ENCODE assay signal across 8 mouse cellular contexts in genomic region chr13:55486029-55486794, GRCm38 (mm10). TPM values are rescaled to one million over a fixed set of nuclear protein-coding genes. Genes with fewer than 3 reads are reported as not detected.
DNase-seq lines count a peak whose midpoint lies in the region; ATAC-seq and TF ChIP-seq lines count a peak whose summit lies in the region.

No protein-coding gene starts in this region.

- no peak for ATAC-seq in intestine, postnatal 0 days
- no peak for ATAC-seq in neural tube, embryonic 15.5 days (ENCODE audit: low FRiP score)
- no peak for ATAC-seq in erythroblast, adult 5-6 weeks (replicated peaks; ENCODE audit: low FRiP score, poor library complexity, severe bottlenecking)

- peak; percentile 25 for DNase-seq in embryo, embryonic 10 days (ENCODE audit: low spot score)
- DNase-seq in embryo, embryonic 10.5 days (ENCODE audit: low spot score), result no peak
- peak; percentile 3 for DNase-seq in thymus, postnatal 14 days
- no peak for DNase-seq in thymus, postnatal 25 days
- no peak for DNase-seq in adrenal gland, adult 2 months

- H3K9ac ChIP-seq in intestine, postnatal 0 days (ENCODE audit: low read depth, low read length), result peak overlapping the region; percentile 74; the same call in 1 of the 2 replicates
- H3K9ac ChIP-seq in neural tube, embryonic 15.5 days (replicated peaks), result peak overlapping the region; percentile 100

- H3K27ac ChIP-seq in intestine, postnatal 0 days (ENCODE audit: low read depth, low read length), result no peak overlapping the region
- peak overlapping the region; percentile 98 for H3K27ac ChIP-seq in neural tube, embryonic 15.5 days (replicated peaks)

- H3K9me3 ChIP-seq in intestine, postnatal 0 days (ENCODE audit: control insufficient read depth), result no peaks in the 10 kb centered on the region
- H3K9me3 ChIP-seq in neural tube, embryonic 15.5 days (replicated peaks), result no peaks in the 10 kb centered on the region

- peak overlapping the region; percentile 64; the same call in 1 of the 2 replicates for H3K4me3 ChIP-seq in intestine, postnatal 0 days (ENCODE audit: low read depth, low read length)
- peak overlapping the region; percentile 83 for H3K4me3 ChIP-seq in neural tube, embryonic 15.5 days (replicated peaks)

- TF ChIP-seq CTCF in intestine, postnatal 0 days (IDR thresholded peaks at IDR 0.05; ENCODE audit: low read depth), result no peak

- 43% methylated on average over 14 of the region's 14 CpGs for WGBS in intestine, postnatal 0 days
- WGBS in neural tube, embryonic 15.5 days, result 17% methylated on average over 14 of the region's 14 CpGs

- 0 out of 2 replicates have a peak, but pooled peaks cover 2% of the 10 kb centered on the region for H3K4me1 ChIP-seq in intestine, postnatal 0 days (replicated peaks; ENCODE audit: control insufficient read depth, insufficient read depth, low read length)
- peaks cover 63% of the 10 kb centered on the region for H3K4me1 ChIP-seq in neural tube, embryonic 15.5 days

- H3K36me3 ChIP-seq in intestine, postnatal 0 days (ENCODE audit: control insufficient read depth, insufficient read depth), result peaks cover 4% of the 10 kb centered on the region; the same call in 1 of the 2 replicates
- peaks cover 17% of the 10 kb centered on the region for H3K36me3 ChIP-seq in neural tube, embryonic 15.5 days

- peaks cover 18% of the 10 kb centered on the region; the same call in 1 of the 2 replicates for H3K27me3 ChIP-seq in intestine, postnatal 0 days (replicated peaks; ENCODE audit: control insufficient read depth, insufficient read depth, low read length)
- H3K27me3 ChIP-seq in neural tube, embryonic 15.5 days (replicated peaks), result no peaks in the 10 kb centered on the region

- H3K4me2 ChIP-seq in intestine, postnatal 0 days (replicated peaks; ENCODE audit: low read depth), result peak overlapping the region; percentile 81
- peak overlapping the region; percentile 96 for H3K4me2 ChIP-seq in neural tube, embryonic 15.5 days

RNA-seq across cellular contexts. Expression of gene Dbn1, which starts 1.7 kb away (rescaled TPM):
- polyA plus RNA-seq in intestine, postnatal 0 days (2015; fragmentation: Nextera tagmentation; extraction: Ambion mirVana), result 31.3 and 34.8 TPM in 2 replicates
- polyA plus RNA-seq in neural tube, embryonic 15.5 days (2015; fragmentation: Nextera tagmentation; extraction: Ambion mirVana), result 389 and 450 TPM in 2 replicates
- 10 to 100 TPM; 12.6 to 25.9 TPM for total RNA-seq in adrenal gland, adult 2 months (2021)
- polyA plus RNA-seq in adrenal gland, adult 2 months (2012; rRNA removed), result 41.5 and 44.1 TPM in 2 replicates
- total RNA-seq in erythroblast, adult 5-6 weeks (2015; ENCODE audit: low replicate concordance), result 0.42 TPM in 1 of 2 replicates, not detected in the other
- total RNA-seq in erythroblast, adult 5-6 weeks (2017; ENCODE audit: low replicate concordance), result not detected in 2 replicates

RNA-seq across cellular contexts. Expression of gene Prr7, which starts 22.1 kb away (rescaled TPM):
- 0.14 and 0.27 TPM in 2 replicates for polyA plus RNA-seq in intestine, postnatal 0 days (2015; fragmentation: Nextera tagmentation; extraction: Ambion mirVana)
- 4.2 and 5.8 TPM in 2 replicates for polyA plus RNA-seq in neural tube, embryonic 15.5 days (2015; fragmentation: Nextera tagmentation; extraction: Ambion mirVana)
- 1 to 10 TPM; 1.5 to 4.1 TPM for total RNA-seq in adrenal gland, adult 2 months (2021)
- 59.0 and 66.3 TPM in 2 replicates for polyA plus RNA-seq in adrenal gland, adult 2 months (2012; rRNA removed)
- total RNA-seq in erythroblast, adult 5-6 weeks (2015; ENCODE audit: low replicate concordance), result not detected in 2 replicates
- not detected in 2 replicates for total RNA-seq in erythroblast, adult 5-6 weeks (2017; ENCODE audit: low replicate concordance)

RNA-seq across cellular contexts. Expression of gene Pdlim7, which starts 27.3 kb away (rescaled TPM):
- polyA plus RNA-seq in intestine, postnatal 0 days (2015; fragmentation: Nextera tagmentation; extraction: Ambion mirVana), result 131 and 142 TPM in 2 replicates
- polyA plus RNA-seq in neural tube, embryonic 15.5 days (2015; fragmentation: Nextera tagmentation; extraction: Ambion mirVana), result 169 and 176 TPM in 2 replicates
- 10 to 100 TPM; 15.2 to 19.5 TPM for total RNA-seq in adrenal gland, adult 2 months (2021)
- polyA plus RNA-seq in adrenal gland, adult 2 months (2012; rRNA removed), result 45.2 and 52.4 TPM in 2 replicates
- 1.7 and 1.9 TPM in 2 replicates for total RNA-seq in erythroblast, adult 5-6 weeks (2015; ENCODE audit: low replicate concordance)
- 2.4 and 2.9 TPM in 2 replicates for total RNA-seq in erythroblast, adult 5-6 weeks (2017; ENCODE audit: low replicate concordance)

RNA-seq across cellular contexts. Expression of gene Grk6, which starts 41.3 kb away (rescaled TPM):
- 10.5 and 11.4 TPM in 2 replicates for polyA plus RNA-seq in intestine, postnatal 0 days (2015; fragmentation: Nextera tagmentation; extraction: Ambion mirVana)
- 34.2 and 38.4 TPM in 2 replicates for polyA plus RNA-seq in neural tube, embryonic 15.5 days (2015; fragmentation: Nextera tagmentation; extraction: Ambion mirVana)
- 10 to 100 TPM; 28.4 to 36.5 TPM for total RNA-seq in adrenal gland, adult 2 months (2021)
- 48.5 and 70.5 TPM in 2 replicates for polyA plus RNA-seq in adrenal gland, adult 2 months (2012; rRNA removed)
- total RNA-seq in erythroblast, adult 5-6 weeks (2015; ENCODE audit: low replicate concordance), result 24.2 and 25.2 TPM in 2 replicates
- 33.4 and 38.2 TPM in 2 replicates for total RNA-seq in erythroblast, adult 5-6 weeks (2017; ENCODE audit: low replicate concordance)

RNA-seq across cellular contexts. Expression of gene Dok3, which starts 42.9 kb away (rescaled TPM):
- 1.5 and 1.6 TPM in 2 replicates for polyA plus RNA-seq in intestine, postnatal 0 days (2015; fragmentation: Nextera tagmentation; extraction: Ambion mirVana)
- 4.2 and 4.6 TPM in 2 replicates for polyA plus RNA-seq in neural tube, embryonic 15.5 days (2015; fragmentation: Nextera tagmentation; extraction: Ambion mirVana)
- 1 to 10 TPM; 3.8 to 4.9 TPM for total RNA-seq in adrenal gland, adult 2 months (2021)
- polyA plus RNA-seq in adrenal gland, adult 2 months (2012; rRNA removed), result 11.8 and 13.9 TPM in 2 replicates
- 11.9 and 19.2 TPM in 2 replicates for total RNA-seq in erythroblast, adult 5-6 weeks (2015; ENCODE audit: low replicate concordance)
- total RNA-seq in erythroblast, adult 5-6 weeks (2017; ENCODE audit: low replicate concordance), result 12.5 and 12.9 TPM in 2 replicates

Comparison
In these comparisons a context has a peak if more than half of its experiments do, and no peak if none do; other contexts are left out.
1. DNase-seq: peak in embryo, embryonic 10 days (single experiment) and thymus, postnatal 14 days (single experiment); none in embryo, embryonic 10.5 days (single experiment), thymus, postnatal 25 days (single experiment) and adrenal gland, adult 2 months (single experiment).